Mouse (Mus musculus) liver, adult 2 months (tissue): Measurements from ENCODE around the gene Nkpd1. TPM values are rescaled to one million over a fixed set of nuclear protein-coding genes. Genes with fewer than 3 reads are reported as not detected.

Source experiments
- DNase-seq: peaks from one replicate; pipeline ENCODE4 v3.0.0-alpha.2; 2011; ENCODE audit warnings: low read depth, low spot score; ENCODE audit errors: extremely low read depth
- H3K27ac ChIP-seq: fragments of 200-500 bp; replicated peaks from 2 replicates; pipeline ENCODE4 v1.5.1; 2012; ENCODE audit warnings: low read depth, mild to moderate bottlenecking, control low read depth, inconsistent platforms, low read length; ENCODE audit not compliant: insufficient read depth
- H3K27me3 ChIP-seq: fragments of 200-500 bp; 2 replicates; pipeline ENCODE4 v1.6.1; 2012; ENCODE audit warnings: mild to moderate bottlenecking, moderate library complexity, low read length, inconsistent platforms; ENCODE audit not compliant: control insufficient read depth, insufficient read depth
- H3K36me3 ChIP-seq: fragments of 200-500 bp; 2 replicates; pipeline ENCODE4 v1.6.1; 2012; ENCODE audit warnings: low read length, inconsistent platforms; ENCODE audit not compliant: control insufficient read depth, insufficient read depth
- H3K4me1 ChIP-seq: fragments of 200-500 bp; 2 replicates; pipeline ENCODE4 v1.6.1; 2011; ENCODE audit warnings: low read length; ENCODE audit not compliant: control insufficient read depth, insufficient read depth
- H3K4me3 ChIP-seq: fragments of 200-500 bp; 2 replicates; pipeline ENCODE4 v1.5.1; 2011; ENCODE audit warnings: low read depth, mild to moderate bottlenecking, control low read depth, low read length, moderate library complexity; ENCODE audit not compliant: insufficient read depth
- H3K79me2 ChIP-seq: fragments of 200-500 bp; 2 replicates; pipeline ENCODE4 v1.6.1; 2012; ENCODE audit warnings: inconsistent platforms, mild to moderate bottlenecking, low read length, moderate library complexity; ENCODE audit not compliant: control insufficient read depth, insufficient read depth
- H3K9ac ChIP-seq: fragments of 200-500 bp; 2 replicates; pipeline ENCODE4 v1.6.1; 2012; ENCODE audit warnings: low read depth, mild to moderate bottlenecking, control low read depth, inconsistent platforms, low read length
- CTCF ChIP-seq: fragments of 200-500 bp; IDR thresholded peaks from 2 replicates; pipeline ENCODE4 v1.5.1; 2011; ENCODE audit warnings: low read depth, low read length, control low read depth
- POLR2A ChIP-seq: fragments of 200-500 bp; IDR thresholded peaks from 2 replicates; pipeline ENCODE4 v1.6.1; 2011; ENCODE audit warnings: low read length, control low read depth; ENCODE audit not compliant: insufficient read depth; ENCODE audit errors: extremely low read depth
- WGBS: fragments of 180-500 bp; shearing (Covaris S2); methylation state at CpG from one replicate; pipeline ENCODE4 v1.1.7; 2018; 5-methylcytosine and 5-hydroxymethylcytosine counted together
- polyA plus RNA-seq: library from polyadenylated mRNA; depleted of rRNA; stranded (reverse); fragments of >200 nt; gene quantifications from 2 replicates; pipeline ENCODE4 v1.2.3, GENCODE M21; 2012
- total RNA-seq: library from RNA; depleted of rRNA; stranded (reverse); fragments of >200 nt; gene quantifications from 2 replicates; pipeline ENCODE4 v1.2.3, GENCODE M21; 2014

Nkpd1 gene
- total and polyA plus RNA-seq, 2 experiments, result not detected

GRCm38 (mm10) chr7:19512353-19512752 is 5.3 kb upstream of the Nkpd1 start:
- H3K27ac ChIP-seq, result no peak overlapping the region
- H3K4me1 ChIP-seq, result peaks cover 7% of the 10 kb centered on the region; the same call in 1 of the 2 replicates
- 89% methylated on average over 6 of the region's 6 CpGs for WGBS
- no peak overlapping the region for H3K4me3 ChIP-seq
- peaks cover 10% of the 10 kb centered on the region; the same call in 1 of the 2 replicates for H3K79me2 ChIP-seq
- TF ChIP-seq POLR2A (no peak), CTCF (no peak)
- H3K36me3 ChIP-seq, result no peaks in the 10 kb centered on the region
- no peak overlapping the region for H3K9ac ChIP-seq
- no peak for DNase-seq
- H3K27me3 ChIP-seq, result no peaks in the 10 kb centered on the region; the same call in 1 of the 2 replicates

DNA sequence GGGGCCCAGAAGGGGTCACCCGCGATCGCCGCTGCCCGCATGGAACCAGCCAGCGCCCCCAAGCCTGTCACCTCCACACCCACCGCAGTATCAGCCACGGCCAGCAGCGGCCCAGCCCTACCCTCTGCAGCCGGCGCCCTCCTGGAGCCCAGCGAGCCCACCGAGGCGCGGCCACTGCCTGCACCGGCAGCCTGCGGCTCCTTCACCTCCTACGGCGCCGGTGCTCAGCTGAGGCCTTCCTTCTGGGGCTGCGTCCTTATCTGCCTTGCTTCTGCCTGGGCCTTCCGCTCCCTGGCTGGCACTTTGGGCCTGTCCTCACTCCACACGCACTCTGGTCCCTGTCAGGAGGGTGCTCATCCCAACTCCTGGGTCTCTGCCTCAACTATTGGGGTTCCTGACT is 2.4 kb downstream of the Nkpd1 start:
- Histone ChIP-seq H3K79me2 (no peaks in the 10 kb centered on the region), H3K9ac (no peak overlapping the region), H3K27me3 (peaks cover 27% of the 10 kb centered on the region), H3K4me3 (no peak overlapping the region), H3K27ac (no peak overlapping the region), H3K36me3 (no peaks in the 10 kb centered on the region), H3K4me1 (peaks cover 7% of the 10 kb centered on the region; the same call in 1 of the 2 replicates)
- TF ChIP-seq POLR2A (no peak), CTCF (no peak)
- 21% methylated on average over 22 of the region's 23 CpGs for WGBS
- DNase-seq, result no peak

DNA sequence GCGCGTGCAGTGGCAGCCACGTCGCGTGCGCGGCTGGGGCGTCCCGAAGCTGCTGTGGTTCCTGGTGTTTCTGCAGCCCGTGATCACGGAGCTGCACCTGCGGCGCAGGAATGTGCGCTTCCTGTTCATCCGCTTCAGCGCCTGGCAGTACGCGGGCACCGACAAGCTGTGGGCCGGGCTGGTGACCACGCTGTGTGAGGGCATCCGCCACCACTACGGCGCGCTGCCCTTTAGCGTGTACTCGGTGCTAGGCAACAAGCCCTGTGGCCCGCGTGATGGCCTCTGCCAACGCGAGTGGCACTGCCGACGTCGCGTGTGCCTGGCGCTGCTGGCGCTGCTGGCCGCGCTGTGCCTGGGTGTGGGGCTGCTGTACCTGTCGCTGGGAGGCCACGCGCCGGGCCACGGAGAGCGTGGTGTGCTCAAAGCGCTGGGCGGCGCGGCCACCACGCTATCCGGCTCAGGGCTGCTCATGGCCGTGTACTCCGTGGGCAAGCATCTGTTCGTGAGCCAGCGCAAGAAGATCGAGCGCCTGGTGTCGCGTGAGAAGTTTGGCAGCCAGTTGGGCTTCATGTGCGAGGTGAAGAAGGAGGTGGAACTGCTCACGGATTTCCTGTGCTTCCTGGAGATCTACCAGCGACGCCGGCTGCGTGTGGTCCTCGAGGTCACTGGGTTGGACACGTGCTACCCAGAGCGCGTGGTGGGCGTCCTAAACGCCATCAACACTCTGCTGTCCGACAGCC is 5.5 kb downstream of the Nkpd1 start:
- Histone ChIP-seq H3K4me3 (peak overlapping the region; percentile 41; the same call in 1 of the 2 replicates), H3K9ac (no peak overlapping the region)

DNA sequence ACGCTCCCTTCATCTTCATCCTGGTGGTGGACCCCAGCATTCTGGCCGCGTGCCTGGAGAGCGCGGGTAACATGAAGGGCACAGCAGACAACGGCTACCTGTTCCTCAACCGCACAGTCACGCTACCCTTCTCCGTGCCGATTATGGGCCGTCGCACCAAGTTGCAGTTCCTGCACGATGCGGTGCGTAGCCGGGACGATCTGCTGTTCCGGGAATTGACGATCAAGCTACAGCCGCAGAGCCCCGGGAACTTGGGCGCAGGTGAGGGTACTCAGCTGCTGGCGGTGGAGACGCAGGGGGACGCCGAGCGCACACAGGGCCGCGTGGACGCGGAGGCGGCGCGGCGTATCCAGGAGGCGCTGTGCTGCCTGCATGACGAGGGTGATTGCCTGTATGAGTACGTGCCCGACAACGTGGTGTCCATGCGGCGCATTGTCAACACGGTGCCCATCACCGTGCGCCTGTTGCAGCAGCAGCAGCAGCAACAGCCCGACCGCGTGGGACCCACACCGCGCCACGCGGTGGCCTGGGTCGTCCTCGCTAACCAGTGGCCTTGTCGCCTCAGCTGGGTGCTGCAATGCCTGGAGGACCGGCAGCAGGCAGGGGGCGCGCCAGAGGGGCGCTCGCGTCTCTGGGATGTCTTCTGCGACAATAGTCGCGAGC is 6.2 kb downstream of the Nkpd1 start:
- peak overlapping the region; percentile 15; the same call in 1 of the 2 replicates for H3K9ac ChIP-seq
- H3K4me1 ChIP-seq, result peaks cover 7% of the 10 kb centered on the region; the same call in 1 of the 2 replicates
- peak overlapping the region; percentile 41; the same call in 1 of the 2 replicates for H3K4me3 ChIP-seq
- TF ChIP-seq POLR2A, result no peak
- peak; percentile 47 for TF ChIP-seq CTCF
- H3K27ac ChIP-seq, result no peak overlapping the region
- DNase-seq, result no peak
- no peaks in the 10 kb centered on the region for H3K36me3 ChIP-seq
- WGBS, result 2% methylated on average over 64 of the region's 64 CpGs
- H3K79me2 ChIP-seq, result no peaks in the 10 kb centered on the region
- peaks cover 25% of the 10 kb centered on the region for H3K27me3 ChIP-seq

More for the DNA sequence above, 5.5 kb downstream of the Nkpd1 start:
- peaks cover 27% of the 10 kb centered on the region for H3K27me3 ChIP-seq
- H3K79me2 ChIP-seq, result no peaks in the 10 kb centered on the region
- H3K27ac ChIP-seq, result no peak overlapping the region
- no peaks in the 10 kb centered on the region for H3K36me3 ChIP-seq
- DNase-seq, result no peak
- H3K4me1 ChIP-seq, result peaks cover 7% of the 10 kb centered on the region; the same call in 1 of the 2 replicates
- WGBS, result 12% methylated on average over 72 of the region's 72 CpGs
- TF ChIP-seq POLR2A, result no peak
- no peak for TF ChIP-seq CTCF

DNA sequence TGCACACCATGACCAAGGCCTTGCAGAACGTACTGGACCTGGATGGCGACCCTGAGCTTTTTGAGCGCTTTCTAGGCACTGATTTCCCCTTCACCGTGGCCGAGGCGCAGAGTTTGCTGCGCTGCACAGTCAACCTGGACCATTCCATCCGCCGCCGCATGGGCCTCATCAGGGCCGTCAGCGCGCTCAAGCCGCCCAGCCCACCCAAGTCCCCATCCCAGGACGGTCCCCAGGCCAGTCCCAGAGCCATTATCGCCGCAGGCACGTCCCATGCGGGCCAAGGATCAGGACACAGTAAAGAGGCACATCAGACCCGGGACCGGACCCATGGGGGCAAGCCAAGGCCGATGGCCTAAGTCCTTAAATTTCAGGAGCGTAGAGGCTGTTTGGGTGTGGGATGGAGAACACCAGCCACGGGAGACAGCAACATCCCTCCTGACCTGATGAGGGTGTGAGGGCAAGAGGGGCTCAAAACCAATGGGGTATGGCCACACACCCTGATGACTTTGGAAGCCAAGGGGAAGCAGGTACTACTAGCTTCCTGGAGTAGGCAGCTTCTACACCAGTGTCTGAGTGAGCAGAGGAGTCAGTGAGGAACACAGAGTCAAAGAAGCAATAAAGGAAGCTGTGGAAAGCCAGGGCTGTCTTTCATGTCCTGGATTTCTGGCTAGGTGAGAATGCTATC is 6.9 kb downstream of the Nkpd1 start:
- H3K4me1 ChIP-seq, result peaks cover 7% of the 10 kb centered on the region; the same call in 1 of the 2 replicates
- no peak for TF ChIP-seq POLR2A
- no peak for TF ChIP-seq CTCF
- H3K27me3 ChIP-seq, result peaks cover 25% of the 10 kb centered on the region
- H3K36me3 ChIP-seq, result no peaks in the 10 kb centered on the region
- H3K79me2 ChIP-seq, result no peaks in the 10 kb centered on the region
- no peak overlapping the region for H3K27ac ChIP-seq
- no peak overlapping the region for H3K4me3 ChIP-seq
- DNase-seq, result no peak
- no peak overlapping the region for H3K9ac ChIP-seq
- 20% methylated on average over 24 of the region's 24 CpGs for WGBS
